Mouse (Mus musculus) myocyte (in vitro differentiated cells): Measurements from ENCODE around the gene Plxna3. TPM values are rescaled to one million over a fixed set of nuclear protein-coding genes. Genes with fewer than 3 reads are reported as not detected.
A peak's percentile ranks its signal among the peaks of the same experiment; 100 is the strongest.

Experiments used
- H3K27me3 ChIP-seq: one replicate; pipeline ENCODE4 v1.6.1; 2011; ENCODE audit not compliant: control insufficient read depth, insufficient read depth, insufficient read length
- H3K36me3 ChIP-seq: one replicate; pipeline ENCODE4 v1.6.1; 2011; ENCODE audit not compliant: control insufficient read depth, insufficient read depth
- H3K4me2 ChIP-seq: one replicate; pipeline ENCODE4 v1.6.1; 2011; ENCODE audit warnings: low read depth, control low read depth
- H3K4me3 ChIP-seq: one replicate; pipeline ENCODE4 v1.5.1; 2011; ENCODE audit warnings: mild to moderate bottlenecking, control low read depth, moderate library complexity
- H3K79me2 ChIP-seq: one replicate; pipeline ENCODE4 v1.6.1; 2011; ENCODE audit not compliant: control insufficient read depth, insufficient read depth
- H3ac ChIP-seq: one replicate; pipeline ENCODE4 v1.6.1; 2011; ENCODE audit not compliant: control insufficient read depth, insufficient read length
- CEBPB ChIP-seq: IDR thresholded peaks from 2 replicates; pipeline ENCODE4 v1.6.1; 2011; ENCODE audit warnings: mild to moderate bottlenecking, moderate library complexity; ENCODE audit not compliant: poor library complexity, insufficient read depth, severe bottlenecking
- E2F4 ChIP-seq: IDR thresholded peaks from one replicate; pipeline ENCODE4 v1.6.1; 2011; ENCODE audit warnings: mild to moderate bottlenecking, control low read depth, moderate library complexity; ENCODE audit not compliant: insufficient read depth
- MAX ChIP-seq: IDR thresholded peaks from one replicate; pipeline ENCODE4 v1.6.1; 2011; ENCODE audit warnings: low read depth, mild to moderate bottlenecking, control low read depth
- MYOD1 ChIP-seq, 3 experiments: IDR thresholded peaks; one replicate each; pipeline ENCODE4 v1.6.1; 2011; ENCODE audit warnings: control low read depth in 2 of 3, low read depth in 2 of 3, mild to moderate bottlenecking in 2 of 3, moderate library complexity in 1 of 3; ENCODE audit not compliant: insufficient read length in 2 of 3, control insufficient read depth in 1 of 3
- MYOG ChIP-seq, 3 experiments: IDR thresholded peaks; one replicate each; pipeline ENCODE4 v1.6.1; 2011; ENCODE audit warnings: control low read depth in 2 of 3, low read depth in 2 of 3, mild to moderate bottlenecking in 2 of 3; ENCODE audit not compliant: insufficient read length in 2 of 3, control insufficient read depth in 1 of 3, insufficient read depth in 1 of 3
- POLR2A ChIP-seq: IDR thresholded peaks from one replicate; pipeline ENCODE4 v1.6.1; 2011; ENCODE audit warnings: low read depth, mild to moderate bottlenecking, control low read depth, moderate library complexity; ENCODE audit not compliant: insufficient read length
- POLR2AphosphoS2 ChIP-seq: IDR thresholded peaks from one replicate; pipeline ENCODE4 v1.6.1; 2011; ENCODE audit warnings: low read depth, control low read depth; ENCODE audit not compliant: insufficient read length
- REST ChIP-seq: IDR thresholded peaks from one replicate; pipeline ENCODE4 v1.6.1; 2011; ENCODE audit warnings: mild to moderate bottlenecking, control low read depth, moderate library complexity; ENCODE audit not compliant: insufficient read depth, insufficient read length
- SRF ChIP-seq: IDR thresholded peaks from one replicate; pipeline ENCODE4 v1.6.1; 2011; ENCODE audit warnings: low read depth; ENCODE audit not compliant: control insufficient read depth, insufficient read length
- TCF12 ChIP-seq: IDR thresholded peaks from one replicate; pipeline ENCODE4 v1.6.1; 2011; ENCODE audit warnings: mild to moderate bottlenecking, control low read depth; ENCODE audit not compliant: poor library complexity, insufficient read depth, severe bottlenecking
- TCF3 ChIP-seq: IDR thresholded peaks from one replicate; pipeline ENCODE4 v1.6.1; 2011; ENCODE audit warnings: low read depth, control low read depth; ENCODE audit not compliant: insufficient read length
- USF1 ChIP-seq: IDR thresholded peaks from one replicate; pipeline ENCODE4 v1.6.1; 2011; ENCODE audit warnings: low read depth, mild to moderate bottlenecking, control low read depth, moderate library complexity
- polyA plus RNA-seq: library from polyadenylated mRNA; unstranded; fragments of >200 nt; fragmentation: generic; extraction: Trizol; gene quantifications from one replicate; pipeline ENCODE4 v1.2.1, GENCODE M21; 2012; ENCODE audit warnings: missing spikeins

Gene Plxna3
- polyA plus RNA-seq, 1 experiment, result 12.8 TPM

- Histone ChIP-seq H3K4me2 (peak within 1 kb of the TSS; percentile 74), H3K4me3 (peak within 1 kb of the TSS; percentile 37), H3ac (peak within 1 kb of the TSS; percentile 19), H3K36me3 (peaks cover 14% of the 10 kb centered on the region), H3K27me3 (no peaks in the 10 kb centered on the region), H3K79me2 (peaks cover 8% of the 10 kb centered on the region)
- TF ChIP-seq CEBPB (no peak), USF1 (peak; percentile 75), TCF3 (no peak), POLR2A (peak; percentile 94), TCF12 (no peak), POLR2AphosphoS2 (peak; percentile 96)
Measured at GRCm38 (mm10) chrX:74312540-74313464, 16.1 kb upstream of the Plxna3 start, which contains the start of gene Fam50a. Fam50a (plus strand) TSS chrX:74313033.

- H3K4me3 ChIP-seq, result peak overlapping the region; percentile 44
- TF ChIP-seq MYOD1 (IDR thresholded peaks at IDR 0.05; ENCODE audit: control insufficient read depth in 1 of 3, insufficient read length in 2 of 3, low read depth in 2 of 3) (no peak), TCF12 (no peak), POLR2AphosphoS2 (no peak), SRF (no peak), MYOG (IDR thresholded peaks at IDR 0.05; ENCODE audit: control insufficient read depth in 1 of 3, insufficient read depth in 1 of 3, insufficient read length in 2 of 3, low read depth in 2 of 3) (no peak), REST (no peak), E2F4 (no peak), TCF3 (no peak)
- H3K27me3 ChIP-seq, result no peaks in the 10 kb centered on the region
- H3ac ChIP-seq, result no peak overlapping the region
- H3K36me3 ChIP-seq, result no peaks in the 10 kb centered on the region
- peak overlapping the region; percentile 60 for H3K4me2 ChIP-seq
- H3K79me2 ChIP-seq, result peaks cover 4% of the 10 kb centered on the region
Measured at GRCm38 (mm10) chrX:74329215-74329671, 377 bp downstream of the Plxna3 start.

- Histone ChIP-seq H3K36me3 (no peaks in the 10 kb centered on the region), H3ac (no peak overlapping the region), H3K79me2 (peaks cover 4% of the 10 kb centered on the region), H3K4me3 (peak overlapping the region; percentile 44), H3K4me2 (peak overlapping the region; percentile 60), H3K27me3 (no peaks in the 10 kb centered on the region)
- no peak for TF ChIP-seq MYOD1 (IDR thresholded peaks at IDR 0.05; ENCODE audit: control insufficient read depth in 1 of 3, insufficient read length in 2 of 3, low read depth in 2 of 3)
- TF ChIP-seq E2F4, result no peak
- no peak for TF ChIP-seq TCF12
Measured at GRCm38 (mm10) chrX:74330166-74330930, 1.5 kb downstream of the Plxna3 start.

GRCm38 (mm10) chrX:74352645-74353466 is 24.0 kb downstream of the Plxna3 start:
- Histone ChIP-seq H3ac (no peak overlapping the region), H3K79me2 (peaks cover 5% of the 10 kb centered on the region), H3K4me2 (peak overlapping the region; percentile 60), H3K36me3 (no peaks in the 10 kb centered on the region), H3K4me3 (peak overlapping the region; percentile 43), H3K27me3 (no peaks in the 10 kb centered on the region)
- TF ChIP-seq USF1 (no peak), SRF (no peak), MYOG (IDR thresholded peaks at IDR 0.05; ENCODE audit: control insufficient read depth in 1 of 3, insufficient read depth in 1 of 3, insufficient read length in 2 of 3, low read depth in 2 of 3) (no peak), REST (no peak), TCF3 (no peak), TCF12 (no peak), CEBPB (no peak), MYOD1 (IDR thresholded peaks at IDR 0.05; ENCODE audit: control insufficient read depth in 1 of 3, insufficient read length in 2 of 3, low read depth in 2 of 3) (no peak), POLR2AphosphoS2 (no peak), E2F4 (no peak), POLR2A (no peak), MAX (no peak)
